Mouse (Mus musculus) spleen, adult 2 months (tissue): Measurements from ENCODE around the gene Bcat1.

Source experiments
- CTCF ChIP-seq: fragments of 200-500 bp; IDR thresholded peaks from 2 replicates; pipeline ENCODE4 v1.5.1; 2011; ENCODE audit warnings: mild to moderate bottlenecking, inconsistent platforms; ENCODE audit not compliant: insufficient read depth, insufficient read length, insufficient replicate concordance; ENCODE audit errors: extremely low read depth
- POLR2A ChIP-seq: fragments of 200-500 bp; IDR thresholded peaks from 2 replicates; pipeline ENCODE4 v1.6.1; 2011; ENCODE audit warnings: low read depth, low read length, inconsistent platforms

GRCm38 (mm10) chr6:145121590-145122420 lies 45.8 kb upstream of the Bcat1 start:
- TF ChIP-seq POLR2A, result peak; percentile 70
- TF ChIP-seq CTCF, result no peak
